Mouse (Mus musculus): ENCODE measurements at regions not wholly inside any gene's neighbourhood (a gene's known extent, or its start where the extent isn't known, plus 50 kb on each side); places are given as distances from the start of the nearest gene placed in this dataset.

DNA sequence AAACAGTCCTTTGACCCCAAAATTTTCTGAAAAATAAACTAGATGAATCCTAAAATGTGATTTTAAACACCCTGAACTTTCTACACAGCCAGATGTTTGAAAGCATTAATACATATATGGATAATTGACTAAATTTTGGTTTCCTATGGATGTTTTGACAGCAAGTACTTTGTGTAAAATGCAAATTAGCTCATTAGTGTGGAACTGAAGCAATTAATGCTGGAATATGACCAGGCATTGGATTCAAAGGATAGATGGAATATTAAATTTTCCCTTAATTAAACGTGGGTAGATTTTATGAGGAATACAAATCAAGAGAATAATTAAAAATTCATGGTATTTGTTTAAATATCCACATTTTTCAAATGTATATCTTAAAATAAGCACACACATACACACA is 1530.1 kb downstream of the Kcnt2 start:
- TF ChIP-seq CTCF (IDR thresholded peaks at IDR 0.05; ENCODE audit: control insufficient read depth, insufficient read depth, insufficient replicate concordance, low read depth, low read length), result no peak
- TF ChIP-seq POLR2A (IDR thresholded peaks at IDR 0.05; ENCODE audit: control insufficient read depth, low read depth, low read length), result no peak

Measured in testis, adult 2 months (tissue).